Comparison of ENCODE assay signal across 9 mouse cellular contexts in genomic region chr12:67221329-67222220, GRCm38 (mm10). TPM values are rescaled to one million over a fixed set of nuclear protein-coding genes. Genes with fewer than 3 reads are reported as not detected.
DNase-seq lines count a peak whose midpoint lies in the region; ATAC-seq lines count a peak whose summit lies in the region.
"Had no signal": no experiment of that assay in that cellular context is flagged by ENCODE, and none has a peak within 500 bp of the region (broad histone marks: within the 10 kb centered on the region; RNA-seq: fewer than 3 reads in every experiment).

No protein-coding gene starts in this region.

- ATAC-seq in embryonic facial prominence, embryonic 15.5 days (ENCODE audit: insufficient number of reproducible peaks, low FRiP score, low TSS enrichment, low read depth): peak; percentile 56
- peak; percentile 78 for ATAC-seq in hindbrain, embryonic 12.5 days (ENCODE audit: low FRiP score)
- peak; percentile 70 for ATAC-seq in neural tube, embryonic 11.5 days (ENCODE audit: insufficient read depth, low FRiP score, low TSS enrichment)

- peak; percentile 9 for DNase-seq in gastrocnemius, postnatal 14 days
- DNase-seq in gastrocnemius, postnatal 25 days: no peak
- DNase-seq in adrenal gland, postnatal 4 days (ENCODE audit: low spot score in 2 of 2): peak; percentile 3 to 5
- peak; percentile 74 to 80 for DNase-seq in left cerebral cortex, postnatal 25 days (ENCODE audit: low spot score in 2 of 2)
- peak; percentile 74 for DNase-seq in neural tube, embryonic 11.5 days (ENCODE audit: low spot score)
- no peak for DNase-seq in urinary bladder, postnatal 36 days (ENCODE audit: low spot score in 2 of 2)

- H3K9me3 ChIP-seq in embryonic facial prominence, embryonic 15.5 days (replicated peaks): no peaks in the 10 kb centered on the region
- H3K9me3 ChIP-seq in hindbrain, embryonic 12.5 days (replicated peaks): no peaks in the 10 kb centered on the region
- no peaks in the 10 kb centered on the region for H3K9me3 ChIP-seq in neural tube, embryonic 11.5 days (ENCODE audit: control insufficient read depth, low read length)

- intact Hi-C loops in gastrocnemius, postnatal 14 days (cut with DNase I; ENCODE audit: low total_unique reads): no loop called here
- intact Hi-C loops in left cerebral cortex, postnatal 25 days (cut with DNase I): loop anchor here (2.0 to 10.0 kb wide), 4 partner anchors 129 to 1817 kb away; no protein-coding TSS in a partner anchor

- peaks cover 26% of the 10 kb centered on the region for H3K4me1 ChIP-seq in embryonic facial prominence, embryonic 15.5 days
- peaks cover 6% of the 10 kb centered on the region; the same call in 1 of the 2 replicates for H3K4me1 ChIP-seq in hindbrain, embryonic 12.5 days
- H3K4me1 ChIP-seq in neural tube, embryonic 11.5 days (ENCODE audit: control insufficient read depth, insufficient read depth, low read length): no peaks in the 10 kb centered on the region

- WGBS in embryonic facial prominence, embryonic 15.5 days: 1% methylated on average over 71 of the region's 78 CpGs
- WGBS in hindbrain, embryonic 12.5 days: under 1% methylated on average over 74 of the region's 78 CpGs
- WGBS in neural tube, embryonic 11.5 days: 0% methylated on average over 76 of the region's 78 CpGs

- H3K36me3 ChIP-seq in embryonic facial prominence, embryonic 15.5 days: no peaks in the 10 kb centered on the region
- H3K36me3 ChIP-seq in hindbrain, embryonic 12.5 days: no peaks in the 10 kb centered on the region
- no peaks in the 10 kb centered on the region for H3K36me3 ChIP-seq in neural tube, embryonic 11.5 days (ENCODE audit: control insufficient read depth, insufficient read depth, low read length)

- peak overlapping the region; percentile 94 for H3K4me2 ChIP-seq in embryonic facial prominence, embryonic 15.5 days (replicated peaks)
- peak overlapping the region; percentile 90 for H3K4me2 ChIP-seq in hindbrain, embryonic 12.5 days (replicated peaks)
- H3K4me2 ChIP-seq in neural tube, embryonic 11.5 days (ENCODE audit: low read depth): peak overlapping the region; percentile 94

- H3K9ac ChIP-seq in embryonic facial prominence, embryonic 15.5 days: peak overlapping the region; percentile 31
- H3K9ac ChIP-seq in hindbrain, embryonic 12.5 days: peak overlapping the region; percentile 82
- H3K9ac ChIP-seq in neural tube, embryonic 11.5 days (ENCODE audit: low read length): peak overlapping the region; percentile 68

- H3K27ac ChIP-seq in embryonic facial prominence, embryonic 15.5 days (replicated peaks): no peak overlapping the region
- peak overlapping the region; percentile 90 for H3K27ac ChIP-seq in hindbrain, embryonic 12.5 days
- peak overlapping the region; percentile 50; the same call in 1 of the 2 replicates for H3K27ac ChIP-seq in neural tube, embryonic 11.5 days (ENCODE audit: low read depth, low read length)

- H3K27me3 ChIP-seq in embryonic facial prominence, embryonic 15.5 days: peaks cover 31% of the 10 kb centered on the region
- H3K27me3 ChIP-seq in hindbrain, embryonic 12.5 days: peaks cover 8% of the 10 kb centered on the region
- H3K27me3 ChIP-seq in neural tube, embryonic 11.5 days (ENCODE audit: control insufficient read depth, insufficient read depth, low read length): no peaks in the 10 kb centered on the region; the same call in 1 of the 2 replicates

- H3K4me3 ChIP-seq in embryonic facial prominence, embryonic 15.5 days (replicated peaks): peak overlapping the region; percentile 55
- H3K4me3 ChIP-seq in hindbrain, embryonic 12.5 days: peak overlapping the region; percentile 72
- H3K4me3 ChIP-seq in neural tube, embryonic 11.5 days (ENCODE audit: low read depth, low read length): peak overlapping the region; percentile 67

RNA-seq across cellular contexts. Expression of gene Mdga2, which starts 0.8 kb away (rescaled TPM):
- under 1 TPM; 0.09 to 0.49 TPM for total RNA-seq in gastrocnemius, postnatal 14 days (2021)
- under 1 TPM in 1 of 2 experiments, not detected in 1; 0.11 TPM for total RNA-seq in gastrocnemius, postnatal 25 days (2021)
- 1 to 10 TPM; 2.8 to 4.6 TPM for total RNA-seq in adrenal gland, postnatal 4 days (2021)
- polyA plus RNA-seq in embryonic facial prominence, embryonic 15.5 days (2015; fragmentation: Nextera tagmentation; extraction: Ambion mirVana): 2.8 and 3.2 TPM in 2 replicates
- polyA plus RNA-seq in hindbrain, embryonic 12.5 days (2016; fragmentation: Nextera tagmentation; extraction: Ambion mirVana): 14.0 and 15.1 TPM in 2 replicates
- total RNA-seq in left cerebral cortex, postnatal 25 days (2021): 10 to 100 TPM; 50.8 to 59.4 TPM
- polyA plus RNA-seq in neural tube, embryonic 11.5 days (2014; fragmentation: Nextera tagmentation; extraction: Ambion mirVana): 3.7 TPM in 2 replicates
- polyA plus RNA-seq: C2C12 had no signal

Comparison
In these comparisons a context has a peak if more than half of its experiments do, and no peak if none do; other contexts are left out.
1. DNase-seq: peak in gastrocnemius, postnatal 14 days (single experiment), adrenal gland, postnatal 4 days (2 of 2), left cerebral cortex, postnatal 25 days (2 of 2) and neural tube, embryonic 11.5 days (single experiment); none in gastrocnemius, postnatal 25 days (single experiment) and urinary bladder, postnatal 36 days (0 of 2).
2. H3K9ac ChIP-seq: peak in every context shown above with its lines; median percentile 82 in hindbrain, embryonic 12.5 days; 68 in neural tube, embryonic 11.5 days; 31 in embryonic facial prominence, embryonic 15.5 days.
3. RNA of gene Mdga2, which starts 0.8 kb away (total RNA-seq): 50.8 to 59.4 TPM in left cerebral cortex, postnatal 25 days; 2.8 to 4.6 TPM in adrenal gland, postnatal 4 days, 0.09 to 0.49 TPM in gastrocnemius, postnatal 14 days and 0.11 TPM in gastrocnemius, postnatal 25 days; every median in the first group is over 4 times any median in the second.
4. Peak in every context shown above with its lines, with median percentiles within 50 percentile points of each other: ATAC-seq, H3K4me2 ChIP-seq and H3K4me3 ChIP-seq.